Mouse (Mus musculus) left cerebral cortex, adult 8-10 months (tissue): ENCODE results near the gene Ccdc130. TPM values are rescaled to one million over a fixed set of nuclear protein-coding genes. Genes with fewer than 3 reads are reported as not detected.

Experiments
- microRNA-seq, 2 experiments: library from miRNA; unstranded; fragments of <30 nt; microRNA quantifications; one replicate each; pipeline ENCODE4 v1.2.0; 2022
- total RNA-seq, 4 experiments: library from RNA; stranded (reverse); gene quantifications; 2 replicates each; pipeline ENCODE4 v1.2.4; 2022

Gene Ccdc130
- total RNA-seq, 4 experiments from 2014 or later, result 24.6 to 29.7 (median 27.8) TPM

Small RNAs within 50 kb of the gene (microRNA-seq; reads per million reads assigned to microRNA genes)
- gene Mir23a (10,621 to 16,056 reads per million in 2 experiments), gene Mir24-2 (0 reads per million in 2 experiments), gene Mir27a (125 to 199 reads per million in 2 experiments), gene Mir3074-2 (0 reads per million in 2 experiments)

Other genes with a start within 250 kb of the Ccdc130 start
- gene Palm3, start 248.9 kb downstream of the Ccdc130 start, total RNA-seq, result 1 to 10 TPM; 1.5 to 4.5 (median 2.3) TPM
- gene Il27ra, start 227.8 kb downstream of the Ccdc130 start, total RNA-seq, result under 1 TPM; 0.36 to 0.57 (median 0.47) TPM
- gene Rln3, start 225.4 kb downstream of the Ccdc130 start, total RNA-seq, result not detected
- gene Gm10643, start 205.2 kb downstream of the Ccdc130 start, total RNA-seq, result 1 to 10 TPM; 4.1 to 4.6 (median 4.5) TPM
- 10 to 100 TPM; 19.5 to 26.3 (median 24.3) TPM for gene Rfx1, start 203.5 kb downstream of the Ccdc130 start, total RNA-seq
- 10 to 100 TPM; 17.0 to 19.8 (median 18.5) TPM for gene Dcaf15, start 165.6 kb downstream of the Ccdc130 start, total RNA-seq
- gene Podnl1, start 144.4 kb downstream of the Ccdc130 start, total RNA-seq, result not detected
- gene Cc2d1a, start 122.4 kb downstream of the Ccdc130 start, total RNA-seq, result 10 to 100 TPM; 44.3 to 52.9 (median 47.4) TPM
- gene 4930432K21Rik, start 122.4 kb downstream of the Ccdc130 start, total RNA-seq, result 1 to 10 TPM; 2.8 to 3.2 (median 3.1) TPM
- 1 to 10 TPM; 2.8 to 3.8 (median 3.2) TPM for gene Nanos3, start 85.2 kb downstream of the Ccdc130 start, total RNA-seq
- gene Zswim4, start 33.3 kb downstream of the Ccdc130 start, total RNA-seq, result 10 to 100 TPM; 12.9 to 13.8 (median 13.3) TPM
- gene D8Ertd738e, start 20.7 kb downstream of the Ccdc130 start, total RNA-seq, result 100 to 1,000 TPM in 2 of 4 experiments, 10 to 100 TPM in 2; 97.1 to 133 (median 108) TPM
- 10 to 100 TPM; 14.3 to 18.7 (median 16.2) TPM for gene Mri1, start 13.1 kb downstream of the Ccdc130 start, total RNA-seq
- gene Cacna1a, start 118.1 kb upstream of the Ccdc130 start, total RNA-seq, result 100 to 1,000 TPM; 177 to 203 (median 185) TPM